Mouse (Mus musculus) G1E (cell line): ENCODE measurements around the gene Rrp36. TPM values are rescaled to one million over a fixed set of nuclear protein-coding genes. Genes with fewer than 3 reads are reported as not detected.

Experiments used
- ATAC-seq: 2 replicates; pipeline ENCODE4 v1.8.0; 2016; ENCODE audit warnings: mild to moderate bottlenecking; ENCODE audit not compliant: insufficient number of reproducible peaks, poor library complexity, low FRiP score, severe bottlenecking; ENCODE audit errors: extremely low read depth
- DNase-seq: peaks from one replicate; pipeline ENCODE4 v3.0.0; 2012; ENCODE audit warnings: low spot score
- H3K27me3 ChIP-seq: 2 replicates; pipeline ENCODE4 v1.6.1; 2012; ENCODE audit warnings: mild to moderate bottlenecking, low read length, inconsistent platforms; ENCODE audit not compliant: insufficient read depth
- H3K36me3 ChIP-seq: replicated peaks from 2 replicates; pipeline ENCODE3; 2012; ENCODE audit warnings: mild to moderate bottlenecking, inconsistent platforms
- H3K4me1 ChIP-seq: 2 replicates; pipeline ENCODE4 v1.6.1; 2012; ENCODE audit warnings: low read depth, low read length, inconsistent platforms, mixed read lengths; ENCODE audit not compliant: insufficient read depth
- H3K4me3 ChIP-seq: 2 replicates; pipeline ENCODE4 v1.5.1; 2012; ENCODE audit warnings: low read depth, mild to moderate bottlenecking, inconsistent platforms, low read length, moderate library complexity, mixed read lengths
- H3K9me3 ChIP-seq: replicated peaks from 2 replicates; pipeline ENCODE4 v1.6.1; 2012; ENCODE audit warnings: inconsistent platforms
- CTCF ChIP-seq: IDR thresholded peaks from 2 replicates; pipeline ENCODE4 v1.5.1; 2012; ENCODE audit warnings: low read depth, low read length, inconsistent platforms, mixed read lengths
- GATA1 ChIP-seq: IDR thresholded peaks from 2 replicates; pipeline ENCODE4 v1.6.1; 2012; ENCODE audit warnings: borderline replicate concordance, low read length, inconsistent platforms, mixed read lengths
- GATA2 ChIP-seq: IDR thresholded peaks from 2 replicates; pipeline ENCODE4 v1.6.1; 2012; ENCODE audit warnings: low read depth, low read length, inconsistent platforms, borderline replicate concordance
- POLR2AphosphoS5 ChIP-seq: IDR thresholded peaks from 2 replicates; pipeline ENCODE4 v1.6.1; 2012; ENCODE audit warnings: low read depth, low read length, inconsistent platforms; ENCODE audit not compliant: insufficient replicate concordance
- TAL1 ChIP-seq: conservative IDR thresholded peaks from 2 replicates; pipeline ENCODE4 v1.6.1; 2012; ENCODE audit warnings: low read depth, low read length, inconsistent platforms, mixed read lengths
- polyA plus RNA-seq: library from polyadenylated mRNA; stranded (reverse); fragments of >175 nt; gene quantifications from 2 replicates; pipeline ENCODE4 v1.2.3, GENCODE M21; 2012
- total RNA-seq, 2 experiments: library from RNA; stranded (forward) in 1 of 2; stranded (reverse) in 1 of 2; fragments of 200-1000 nt in 1 of 2; fragments of >200 nt in 1 of 2; fragmentation: Nextera tagmentation in 1 of 2; gene quantifications; 2 replicates each; pipeline ENCODE4 v1.2.3; 2014 to 2017

Gene Rrp36
- total and polyA plus RNA-seq, 3 experiments: 12.2 to 48.0 (median 45.0) TPM

DNA sequence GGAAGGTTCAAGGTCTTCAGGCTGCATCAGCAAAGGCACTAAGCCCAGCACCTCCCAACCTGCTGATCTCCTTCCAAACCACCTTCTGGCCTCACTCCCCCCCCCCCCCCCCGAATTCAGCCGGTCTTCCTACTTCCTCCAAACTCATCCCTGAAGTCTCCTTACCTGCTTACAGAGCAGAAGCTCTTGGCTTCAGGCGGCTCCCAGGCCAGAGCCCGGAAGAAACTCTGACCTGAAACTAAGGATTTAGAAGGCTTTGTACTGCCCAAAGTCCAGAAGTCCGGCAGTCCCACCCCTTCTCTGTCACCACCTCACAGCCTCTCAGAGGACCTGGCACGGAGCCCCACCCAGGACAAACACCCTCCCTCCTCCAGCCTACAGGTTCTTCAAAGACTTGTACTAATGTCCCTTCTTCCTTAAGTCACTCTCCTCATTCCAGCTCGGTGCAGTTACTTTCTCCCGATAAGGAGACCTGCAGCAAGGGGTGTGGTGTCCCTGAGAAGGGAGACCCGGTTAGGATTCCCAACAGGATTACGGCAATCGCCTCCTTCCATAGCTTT lies 29.2 kb downstream of the Rrp36 start:
- DNase-seq (no peak), ATAC-seq (no peak)
- peaks cover 45% of the 10 kb centered on the region for H3K4me1 ChIP-seq

GRCm38 (mm10) chr17:46644152-46644805 lies 29.9 kb downstream of the Rrp36 start:
- peaks cover 44% of the 10 kb centered on the region for H3K36me3 ChIP-seq
- no peaks in the 10 kb centered on the region for H3K9me3 ChIP-seq
- H3K4me1 ChIP-seq: peaks cover 38% of the 10 kb centered on the region
- TF ChIP-seq POLR2AphosphoS5 (no peak), GATA2 (no peak)
- peak overlapping the region; percentile 94; the same call in 1 of the 2 replicates for H3K4me3 ChIP-seq
- ATAC-seq (no peak), DNase-seq (no peak)
- H3K27me3 ChIP-seq: no peaks in the 10 kb centered on the region

More for the DNA sequence above, 29.2 kb downstream of the Rrp36 start:
- H3K36me3 ChIP-seq: peaks cover 44% of the 10 kb centered on the region
- no peak for TF ChIP-seq POLR2AphosphoS5
- no peak for TF ChIP-seq TAL1
- no peak for TF ChIP-seq GATA2
- no peak for TF ChIP-seq GATA1
- no peak for TF ChIP-seq CTCF
- H3K9me3 ChIP-seq: no peaks in the 10 kb centered on the region
- H3K27me3 ChIP-seq: no peaks in the 10 kb centered on the region
- peak overlapping the region; percentile 94 for H3K4me3 ChIP-seq

DNA sequence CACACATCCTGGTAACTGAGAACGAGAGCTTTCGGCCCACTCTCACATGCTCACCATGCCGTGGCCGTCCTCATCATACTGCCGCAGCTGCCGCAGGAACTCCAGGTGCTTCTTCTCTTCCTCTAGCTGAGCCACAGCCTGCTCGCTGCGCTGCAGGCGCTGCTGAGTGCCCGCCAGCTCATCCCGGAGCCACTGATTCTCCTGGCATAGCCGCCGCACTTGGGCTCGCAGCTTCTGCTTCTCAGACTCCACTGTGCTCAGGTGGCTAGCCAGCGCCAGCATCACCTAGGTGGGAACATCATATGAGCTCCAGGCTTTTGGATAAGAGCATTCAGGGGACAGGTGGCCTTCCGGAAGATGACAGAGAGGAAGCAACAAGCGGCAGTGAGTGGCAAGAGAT lies 32.1 kb downstream of the Rrp36 start:
- Histone ChIP-seq H3K27me3 (no peaks in the 10 kb centered on the region), H3K4me1 (peaks cover 21% of the 10 kb centered on the region), H3K9me3 (no peaks in the 10 kb centered on the region), H3K36me3 (peaks cover 25% of the 10 kb centered on the region), H3K4me3 (no peak overlapping the region)
- ATAC-seq: no peak
- TF ChIP-seq CTCF (no peak), TAL1 (no peak), GATA1 (no peak), POLR2AphosphoS5 (no peak), GATA2 (no peak)
- no peak for DNase-seq

DNA sequence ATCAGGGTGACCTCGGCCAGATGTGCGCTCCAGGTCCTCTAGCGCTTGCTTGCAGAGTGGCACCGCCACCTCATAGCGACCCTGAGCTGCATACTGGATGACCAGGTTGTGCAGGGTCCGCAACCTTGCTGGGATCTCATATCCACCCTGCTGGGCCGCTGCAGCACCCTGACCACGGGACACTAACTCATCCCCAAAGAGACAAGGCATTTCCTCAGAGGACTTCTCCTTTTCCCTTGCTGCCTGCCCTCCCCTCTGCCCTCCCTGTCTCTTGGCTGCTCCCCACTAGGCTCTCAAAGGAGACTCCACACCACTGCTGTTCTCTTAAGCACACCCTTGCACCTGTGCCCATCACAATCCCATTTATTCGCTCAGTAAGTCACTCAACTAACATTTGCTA lies 34.2 kb downstream of the Rrp36 start:
- H3K36me3 ChIP-seq: peaks cover 25% of the 10 kb centered on the region
- H3K4me3 ChIP-seq: no peak overlapping the region
- ATAC-seq: no peak

DNA sequence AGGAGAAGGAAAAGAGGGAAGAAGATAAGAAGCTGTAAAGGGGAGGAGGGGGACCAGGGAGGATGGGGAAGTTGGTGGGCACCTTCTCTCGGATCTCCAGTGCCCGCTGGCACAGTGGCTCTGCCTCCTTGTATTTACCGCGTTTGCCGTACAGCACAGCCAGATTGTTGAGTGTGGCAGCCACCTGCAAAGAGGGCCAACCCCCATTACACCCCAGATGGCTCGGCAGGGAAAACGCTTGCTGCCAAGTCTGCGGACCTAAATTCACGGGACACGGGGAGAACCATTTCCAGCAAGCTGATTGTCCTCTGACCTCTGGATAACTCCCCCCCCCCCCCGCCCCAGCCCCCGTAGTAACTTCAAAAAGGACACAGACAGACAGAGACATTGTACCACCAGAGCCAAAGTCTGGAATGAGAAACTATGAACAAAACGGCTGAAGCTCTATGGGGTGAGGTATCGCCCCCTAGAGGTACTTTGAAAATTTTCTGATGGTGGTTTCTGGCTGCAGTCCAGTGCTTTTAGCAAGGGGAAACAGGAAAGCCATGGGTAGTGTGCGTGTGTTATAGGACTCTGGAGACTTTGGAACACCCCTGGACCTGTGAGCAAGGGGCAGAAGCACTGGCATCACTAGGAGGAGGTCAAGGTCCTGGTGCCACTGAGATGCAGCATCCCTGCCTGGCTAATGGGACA lies 37.2 kb downstream of the Rrp36 start:
- peaks cover 22% of the 10 kb centered on the region for H3K36me3 ChIP-seq
- H3K9me3 ChIP-seq: no peaks in the 10 kb centered on the region
- TF ChIP-seq CTCF (peak; percentile 17; the same call in 1 of the 2 replicates), TAL1 (no peak)
- H3K4me3 ChIP-seq: no peak overlapping the region
- peaks cover 4% of the 10 kb centered on the region; the same call in 1 of the 2 replicates for H3K27me3 ChIP-seq
- DNase-seq (peak; percentile 58), ATAC-seq (no peak)
- H3K4me1 ChIP-seq: peaks cover 7% of the 10 kb centered on the region; the same call in 1 of the 2 replicates

More for the DNA sequence above, 34.2 kb downstream of the Rrp36 start:
- H3K4me1 ChIP-seq: peaks cover 15% of the 10 kb centered on the region
- H3K9me3 ChIP-seq: no peaks in the 10 kb centered on the region
- DNase-seq: no peak
- H3K27me3 ChIP-seq: peaks cover 4% of the 10 kb centered on the region; the same call in 1 of the 2 replicates
- TF ChIP-seq POLR2AphosphoS5 (no peak), GATA1 (no peak), GATA2 (no peak)

DNA sequence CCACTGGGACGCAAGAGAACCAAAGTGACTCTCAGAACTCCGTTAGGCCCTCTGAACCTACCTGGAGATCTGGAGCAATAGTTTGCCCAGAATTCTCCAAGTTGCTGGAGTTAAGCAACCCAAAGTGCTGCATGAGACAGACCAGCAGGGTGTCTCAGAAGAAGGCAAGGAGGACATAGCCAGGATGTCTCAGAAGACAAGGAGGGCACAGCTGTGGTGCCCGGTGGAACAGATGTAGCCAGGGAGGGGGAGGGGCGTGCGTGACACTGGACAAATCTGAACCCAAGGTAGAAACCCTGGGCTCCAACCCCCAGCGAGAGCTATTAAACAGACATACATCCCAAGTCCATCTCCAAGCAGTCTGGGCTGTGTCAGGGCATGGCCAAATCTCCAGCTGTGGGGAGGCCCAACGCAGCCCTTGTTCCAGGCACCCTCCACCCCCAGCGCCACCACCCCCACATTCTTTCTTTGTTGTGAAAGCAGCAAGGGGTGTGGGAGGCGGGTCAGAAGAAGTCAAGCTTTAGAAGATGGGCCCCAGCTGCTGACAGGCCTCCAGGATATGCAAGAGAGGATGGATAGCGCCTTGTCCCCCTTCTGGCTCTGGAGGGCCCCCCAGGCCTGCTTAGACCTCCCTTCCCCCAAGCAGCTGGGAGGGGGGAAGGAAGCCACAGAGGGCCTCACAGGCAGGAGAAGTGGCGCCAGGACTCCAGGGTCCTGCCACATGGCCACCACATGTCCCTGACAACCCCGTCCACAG lies 44.3 kb downstream of the Rrp36 start:
- Histone ChIP-seq H3K4me3 (no peak overlapping the region), H3K9me3 (no peaks in the 10 kb centered on the region), H3K4me1 (peaks cover 7% of the 10 kb centered on the region; the same call in 1 of the 2 replicates), H3K36me3 (no peaks in the 10 kb centered on the region), H3K27me3 (peaks cover 28% of the 10 kb centered on the region)
- ATAC-seq: no peak
- no peak for TF ChIP-seq GATA1
- TF ChIP-seq POLR2AphosphoS5: no peak
- TF ChIP-seq TAL1: no peak
- no peak for TF ChIP-seq GATA2
- TF ChIP-seq CTCF: no peak
- no peak for DNase-seq
